In the genomic region with DNA sequence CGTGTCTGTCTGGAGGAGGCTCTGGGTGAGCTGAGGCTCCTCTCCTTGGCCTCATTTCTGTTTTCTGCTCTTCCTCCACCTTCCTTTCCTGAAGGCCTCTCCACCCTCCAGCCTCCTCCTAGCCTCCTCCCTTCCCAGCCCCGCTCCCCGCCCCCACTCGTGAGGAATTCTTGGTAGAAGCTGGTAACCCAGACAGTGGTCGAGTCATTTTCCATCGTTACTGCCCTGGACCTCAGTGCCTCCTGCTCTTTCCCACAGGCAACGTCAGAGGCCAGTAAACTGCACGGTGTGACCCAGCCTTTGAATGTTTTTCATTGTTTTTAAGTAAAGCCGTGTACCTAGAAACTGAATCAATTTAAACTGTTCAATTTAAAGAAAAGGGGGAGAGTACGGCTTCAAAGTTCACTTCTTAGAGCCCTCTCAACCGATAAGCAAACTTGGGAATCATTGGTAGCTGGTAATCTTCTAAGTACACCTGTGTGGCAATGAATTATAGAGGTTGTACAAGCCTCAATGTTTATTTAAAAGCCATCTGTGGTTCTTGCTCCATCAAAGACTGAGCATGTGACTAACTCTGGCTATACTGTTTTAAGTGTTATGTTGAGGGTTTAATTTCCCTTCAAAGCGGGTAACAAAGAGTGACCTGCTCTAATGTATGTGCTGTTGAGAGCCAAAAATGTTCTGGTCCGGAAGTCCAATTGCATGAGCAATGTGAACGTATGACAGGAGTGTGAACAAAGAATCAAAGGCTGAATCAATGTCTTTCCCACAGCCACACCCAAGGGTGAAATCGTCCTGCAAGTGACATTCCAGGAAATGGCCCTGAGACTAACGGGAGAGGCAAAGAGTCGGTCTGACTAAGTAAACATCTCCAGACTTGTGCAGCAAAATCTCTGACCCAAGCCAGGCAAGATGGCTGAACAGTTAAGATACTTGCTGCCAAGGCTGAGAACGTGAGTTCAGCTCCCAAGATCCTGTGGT, we compare ENCODE assay signal across 22 mouse cellular contexts. TPM values are rescaled to one million over a fixed set of nuclear protein-coding genes. Genes with fewer than 3 reads are reported as not detected.
DNase-seq lines count a peak whose midpoint lies in the region; ATAC-seq and TF ChIP-seq lines count a peak whose summit lies in the region.
"Had no signal": no experiment of that assay in that cellular context is flagged by ENCODE, and none has a peak within 500 bp of the region (broad histone marks: within the 10 kb centered on the region; RNA-seq: fewer than 3 reads in every experiment).

No protein-coding gene starts in this region.

- H3K4me3 ChIP-seq in lung, embryonic 14.5 days (ENCODE audit: low read depth, low read length), result no peak overlapping the region
- no peak overlapping the region for H3K4me3 ChIP-seq in intestine, embryonic 14.5 days (ENCODE audit: low read depth, low read length)
- H3K4me3 ChIP-seq in stomach, embryonic 14.5 days (ENCODE audit: low read depth, low read length), result no peak overlapping the region
- H3K4me3 ChIP-seq: embryonic facial prominence, embryonic 15.5 days; heart, adult 2 months; heart, embryonic 15.5 days; limb, embryonic 15.5 days had no signal

- no peak for TF ChIP-seq CTCF in lung, embryonic 14.5 days (IDR thresholded peaks at IDR 0.05; ENCODE audit: low read depth)

- peak overlapping the region; percentile 24; the same call in 1 of the 2 replicates for H3K27ac ChIP-seq in lung, embryonic 14.5 days (ENCODE audit: low read depth)
- peak overlapping the region; percentile 69 for H3K27ac ChIP-seq in intestine, embryonic 14.5 days (ENCODE audit: low read depth)
- no peak overlapping the region for H3K27ac ChIP-seq in stomach, embryonic 14.5 days (ENCODE audit: low read length)
- H3K27ac ChIP-seq: embryonic facial prominence, embryonic 15.5 days; heart, adult 2 months; limb, embryonic 15.5 days had no signal

- ATAC-seq in lung, embryonic 14.5 days (ENCODE audit: insufficient read depth), result no peak; the same call in 1 of the 2 replicates
- peak; percentile 67 for ATAC-seq in intestine, embryonic 14.5 days (replicated peaks; ENCODE audit: low FRiP score, low TSS enrichment, low read depth)
- ATAC-seq in stomach, embryonic 14.5 days (ENCODE audit: insufficient number of reproducible peaks, insufficient read depth, low FRiP score, low read depth), result peak; percentile 21; the same call in 1 of the 2 replicates
- ATAC-seq: CD4-positive, CD25-positive, alpha-beta regulatory T cell, adult 4 months had no signal

- peaks cover 4% of the 10 kb centered on the region; the same call in 1 of the 2 replicates for H3K4me1 ChIP-seq in lung, embryonic 14.5 days (ENCODE audit: insufficient read depth)
- peaks cover 8% of the 10 kb centered on the region for H3K4me1 ChIP-seq in intestine, embryonic 14.5 days (replicated peaks; ENCODE audit: control insufficient read depth, insufficient read depth, low read length)
- H3K4me1 ChIP-seq in stomach, embryonic 14.5 days (ENCODE audit: control insufficient read depth, insufficient read depth, low read length), result peaks cover 11% of the 10 kb centered on the region; the same call in 1 of the 2 replicates
- H3K4me1 ChIP-seq: embryonic facial prominence, embryonic 15.5 days; heart, embryonic 15.5 days; limb, embryonic 15.5 days had no signal

- intact Hi-C loops in gastrocnemius, postnatal 14 days (cut with DNase I; ENCODE audit: low total_unique reads), result no loop called here

- H3K4me2 ChIP-seq in lung, embryonic 14.5 days, result no peak overlapping the region
- H3K4me2 ChIP-seq in intestine, embryonic 14.5 days (ENCODE audit: low read length), result no peak overlapping the region
- H3K4me2 ChIP-seq in stomach, embryonic 14.5 days (replicated peaks; ENCODE audit: low read depth, low read length), result no peak overlapping the region
- H3K4me2 ChIP-seq: embryonic facial prominence, embryonic 15.5 days; heart, embryonic 15.5 days; limb, embryonic 15.5 days had no signal

- H3K36me3 ChIP-seq in lung, embryonic 14.5 days (ENCODE audit: insufficient read depth), result no peaks in the 10 kb centered on the region
- H3K36me3 ChIP-seq in intestine, embryonic 14.5 days (ENCODE audit: control insufficient read depth, insufficient read depth, low read length), result no peaks in the 10 kb centered on the region
- no peaks in the 10 kb centered on the region for H3K36me3 ChIP-seq in stomach, embryonic 14.5 days (ENCODE audit: control insufficient read depth, insufficient read depth, low read length)
- H3K36me3 ChIP-seq: embryonic facial prominence, embryonic 15.5 days; G1E; heart, embryonic 15.5 days; limb, embryonic 15.5 days had no signal

- H3K27me3 ChIP-seq in lung, embryonic 14.5 days (ENCODE audit: insufficient read depth, low read length), result no peaks in the 10 kb centered on the region; the same call in 1 of the 2 replicates
- H3K27me3 ChIP-seq in intestine, embryonic 14.5 days (replicated peaks; ENCODE audit: control insufficient read depth, insufficient read depth, low read length), result no peaks in the 10 kb centered on the region
- no peaks in the 10 kb centered on the region for H3K27me3 ChIP-seq in stomach, embryonic 14.5 days (ENCODE audit: control insufficient read depth, insufficient read depth, low read length)
- H3K27me3 ChIP-seq: embryonic facial prominence, embryonic 15.5 days; heart, embryonic 15.5 days; limb, embryonic 15.5 days had no signal

- 30% methylated on average over 18 of the region's 18 CpGs for WGBS in lung, embryonic 14.5 days
- 40% methylated on average over 18 of the region's 18 CpGs for WGBS in intestine, embryonic 14.5 days
- 28% methylated on average over 18 of the region's 18 CpGs for WGBS in stomach, embryonic 14.5 days

- no peaks in the 10 kb centered on the region for H3K9me3 ChIP-seq in lung, embryonic 14.5 days (ENCODE audit: low read depth, low read length)
- H3K9me3 ChIP-seq in intestine, embryonic 14.5 days (ENCODE audit: control insufficient read depth, low read length), result no peaks in the 10 kb centered on the region
- H3K9me3 ChIP-seq in stomach, embryonic 14.5 days (ENCODE audit: control insufficient read depth, low read depth, low read length), result no peaks in the 10 kb centered on the region
- H3K9me3 ChIP-seq: embryonic facial prominence, embryonic 15.5 days; G1E; heart, embryonic 15.5 days; limb, embryonic 15.5 days had no signal

- no peak overlapping the region for H3K9ac ChIP-seq in lung, embryonic 14.5 days
- no peak overlapping the region for H3K9ac ChIP-seq in intestine, embryonic 14.5 days (ENCODE audit: low read length)
- H3K9ac ChIP-seq in stomach, embryonic 14.5 days (replicated peaks; ENCODE audit: low read depth, low read length), result no peak overlapping the region
- H3K9ac ChIP-seq: embryonic facial prominence, embryonic 15.5 days; heart, embryonic 15.5 days; limb, embryonic 15.5 days had no signal

- peak; percentile 21 for DNase-seq in lung, embryonic 14.5 days
- DNase-seq in lung, postnatal 14 days, result no peak
- DNase-seq in ES-CJ7 (ENCODE audit: low read depth, low spot score), result peak; percentile 12
- DNase-seq in intestine, embryonic 14.5 days (ENCODE audit: low spot score), result peak; percentile 63
- DNase-seq in gastrocnemius, postnatal 14 days, result no peak
- DNase-seq in right cerebral cortex, adult 2 months (ENCODE audit: low spot score in 2 of 2), result no peak
- no peak for DNase-seq in layer of hippocampus, postnatal 25 days (ENCODE audit: extremely low spot score in 1 of 2, low spot score in 1 of 2)
- DNase-seq: cerebellum, adult 2 months; cerebellum, postnatal 36 days; gastrocnemius, postnatal 25 days; heart, adult 2 months; retina, postnatal 1 day; right cerebral cortex, postnatal 4 days; thymus, postnatal 36 days had no signal

RNA-seq across cellular contexts. Expression of a gene that starts 10.4 kb away (rescaled TPM):
- polyA plus RNA-seq in lung, embryonic 14.5 days (2014; fragmentation: Nextera tagmentation; extraction: Ambion mirVana), result 1.6 and 2.0 TPM in 2 replicates
- polyA plus RNA-seq in intestine, embryonic 14.5 days (2014; fragmentation: Nextera tagmentation; extraction: Ambion mirVana), result 1.6 and 2.3 TPM in 2 replicates
- 0.93 and 1.6 TPM in 2 replicates for polyA plus RNA-seq in stomach, embryonic 14.5 days (2014; fragmentation: Nextera tagmentation; extraction: Ambion mirVana)
- under 1 TPM; 0.53 to 0.66 TPM for total RNA-seq in gastrocnemius, postnatal 14 days (2021)
- under 1 TPM; 0.77 to 0.86 TPM for total RNA-seq in layer of hippocampus, postnatal 25 days (2021)
- total RNA-seq: hematopoietic stem cell, adult 5-6 weeks; megakaryocyte-erythroid progenitor cell, adult 5-6 weeks had no signal
- polyA plus RNA-seq: CD4-positive, CD25-positive, alpha-beta regulatory T cell, adult 4 months; G1E had no signal

Comparison
In these comparisons a context has a peak if more than half of its experiments do, and no peak if none do; other contexts are left out.
1. DNase-seq: peak in lung, embryonic 14.5 days (single experiment), ES-CJ7 (single experiment) and intestine, embryonic 14.5 days (single experiment); none in lung, postnatal 14 days (single experiment), gastrocnemius, postnatal 14 days (single experiment), right cerebral cortex, adult 2 months (0 of 2) and layer of hippocampus, postnatal 25 days (0 of 2).